Mouse (Mus musculus): ENCODE measurements around the gene Kctd18.

Kctd18 gene

GRCm38 (mm10) chr1:57989052-57989600 is 29.6 kb downstream of the Kctd18 start:
- peak; percentile 9 for DNase-seq (ENCODE audit: low spot score)

GRCm38 (mm10) chr1:57976860-57977259 is 41.9 kb downstream of the Kctd18 start:
- DNase-seq (ENCODE audit: low spot score), result no peak

DNA sequence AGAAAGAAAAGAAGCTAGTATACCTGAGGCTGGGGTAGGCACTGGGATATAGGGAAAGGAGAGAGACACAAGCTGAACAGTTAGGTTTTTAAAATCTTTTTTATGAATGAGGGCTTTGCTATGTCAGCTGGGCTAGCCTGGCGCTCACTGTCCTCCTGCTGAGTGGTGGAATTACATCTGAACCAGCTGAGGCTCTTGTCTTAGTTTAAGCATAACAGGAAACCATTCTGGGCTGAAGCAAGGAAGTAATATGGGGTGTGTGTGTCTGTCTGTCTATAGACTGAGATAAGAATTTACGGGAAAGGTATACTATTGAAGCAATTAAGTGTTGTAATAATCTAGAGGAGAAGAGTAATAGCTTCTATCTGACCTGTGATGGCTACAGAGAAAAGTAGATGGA is 47.2 kb downstream of the Kctd18 start:
- DNase-seq (ENCODE audit: low spot score), result no peak

DNA sequence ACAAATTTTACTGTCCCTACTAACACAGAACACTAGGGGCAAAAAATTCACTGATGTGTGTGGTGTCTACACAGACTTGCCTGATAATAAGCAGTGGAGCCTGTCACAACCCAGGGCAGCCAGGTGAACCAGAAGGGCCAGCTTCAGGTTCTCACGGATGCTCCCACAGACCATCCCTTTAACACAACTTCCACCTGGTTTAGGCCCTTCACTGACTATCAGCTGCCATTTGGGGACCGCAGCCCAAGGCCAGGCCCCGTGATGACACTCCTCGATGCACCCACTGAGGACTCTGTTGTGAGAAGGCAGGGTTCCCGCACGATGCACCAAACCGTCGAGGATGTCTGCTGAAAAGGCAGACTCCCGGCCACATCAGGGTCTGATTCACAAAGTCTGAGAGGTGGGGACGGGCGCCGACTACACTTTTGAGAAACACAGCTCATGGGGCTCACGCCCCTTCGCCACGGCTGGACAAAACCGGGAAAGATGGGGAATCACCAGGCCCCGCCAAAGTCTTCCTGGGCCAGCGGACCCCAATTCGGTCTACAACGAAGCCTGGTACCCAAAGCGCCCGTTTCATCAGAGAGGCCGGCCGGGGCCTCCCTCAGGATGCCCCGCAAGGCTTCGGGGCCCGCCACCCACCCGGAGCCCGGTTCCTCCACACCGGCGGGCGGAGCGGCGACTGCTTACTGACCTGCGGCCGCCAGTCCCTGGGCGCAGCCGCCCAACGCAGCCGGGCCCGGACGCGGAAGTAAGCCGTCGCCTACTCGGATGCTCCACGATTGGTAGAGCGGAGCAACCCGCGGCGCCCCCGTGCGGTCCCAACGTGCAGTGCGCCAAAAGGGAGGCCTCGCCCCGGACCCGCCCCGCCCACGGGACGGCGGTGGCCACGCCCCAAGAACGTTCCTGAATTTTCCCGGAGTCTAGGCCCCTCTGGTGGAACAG is 49.2 kb downstream of the Kctd18 start:
- peak; percentile 99 for DNase-seq (ENCODE audit: low spot score)

- no peak for DNase-seq (ENCODE audit: low spot score)
Measured at GRCm38 (mm10) chr1:57955774-57956173, 63.0 kb downstream of the Kctd18 start.

GRCm38 (mm10) chr1:57954376-57954765 is 64.4 kb downstream of the Kctd18 start:
- DNase-seq (ENCODE audit: low spot score), result no peak

- no peak for DNase-seq (ENCODE audit: low spot score)
Measured at GRCm38 (mm10) chr1:57953586-57954375, 65.0 kb downstream of the Kctd18 start.

DNA sequence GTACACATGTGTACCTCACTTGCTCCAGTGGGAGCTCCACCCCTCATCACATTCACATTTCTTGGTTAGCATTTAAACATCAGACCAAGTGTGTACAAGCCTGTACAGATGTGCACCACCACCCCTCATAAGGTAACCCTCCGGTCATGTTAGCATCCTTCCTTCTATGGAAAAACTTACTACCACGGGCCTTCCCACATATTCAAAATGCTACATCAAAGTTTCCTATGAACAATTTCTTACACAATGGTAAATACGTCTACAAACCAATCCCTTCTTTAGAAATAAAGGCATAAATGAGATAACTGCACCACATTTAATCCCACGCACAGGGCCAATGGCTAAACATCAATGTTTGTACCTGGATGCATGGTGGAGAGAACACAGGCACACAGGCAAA is 66.2 kb downstream of the Kctd18 start:
- DNase-seq (ENCODE audit: low spot score), result no peak

- DNase-seq (ENCODE audit: low spot score), result no peak
Measured at GRCm38 (mm10) chr1:57949716-57950115, 69.0 kb downstream of the Kctd18 start.

DNA sequence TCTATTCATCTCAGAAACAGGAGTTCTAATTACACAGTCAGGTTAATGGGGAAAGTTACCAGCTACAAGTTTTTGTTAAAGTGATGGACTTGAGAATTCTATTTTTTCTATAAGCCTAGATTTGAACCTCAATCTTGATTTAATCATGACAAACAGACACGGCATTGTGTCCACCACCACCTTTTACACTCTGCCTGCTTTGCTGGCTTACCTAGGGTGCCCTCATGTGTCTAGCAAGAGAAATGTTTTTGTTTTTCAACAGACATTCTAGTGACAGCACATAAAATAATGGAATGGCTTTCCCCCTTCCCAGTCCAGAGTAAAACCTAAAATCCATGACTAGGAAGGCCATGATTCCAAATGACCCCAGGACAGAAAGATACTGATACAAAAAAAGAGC is 69.6 kb downstream of the Kctd18 start:
- DNase-seq (ENCODE audit: low spot score), result no peak

DNA sequence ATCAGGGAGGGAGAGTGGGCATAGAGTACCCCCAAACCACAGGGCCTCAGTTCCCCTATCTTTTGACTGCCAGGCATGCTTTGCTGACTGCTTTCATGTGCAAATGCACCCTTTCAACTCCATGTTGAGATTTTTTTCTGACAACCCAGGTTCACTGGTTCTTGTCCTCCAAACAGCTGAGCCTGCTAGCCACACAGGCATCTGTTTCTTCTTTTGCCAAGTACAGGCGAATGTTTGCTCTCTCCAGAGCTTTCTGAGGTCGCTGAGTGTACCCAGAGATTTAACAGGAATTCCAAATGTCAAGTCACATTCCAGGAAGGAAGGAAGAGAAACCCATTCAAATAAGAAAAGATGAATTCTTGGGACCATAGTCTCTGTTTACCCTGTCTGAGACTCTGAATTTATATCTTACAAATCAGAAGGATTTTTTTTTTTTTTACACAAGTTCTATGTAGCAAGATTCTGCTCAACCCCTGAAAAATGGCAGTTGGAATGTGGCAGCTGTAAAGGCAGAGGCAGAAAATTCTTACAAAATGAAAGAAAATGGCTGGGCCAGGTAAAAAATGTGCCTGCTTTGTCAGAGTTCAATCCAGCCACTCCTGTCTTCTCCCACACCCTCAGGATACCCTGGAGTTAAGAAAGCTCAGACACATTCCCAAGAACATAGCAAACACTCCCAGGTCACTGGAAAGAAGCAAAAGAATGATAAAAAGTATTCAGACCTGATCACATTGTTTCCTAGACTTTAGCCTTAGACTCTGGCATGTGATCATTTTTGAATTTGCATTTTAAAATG is 71.0 kb downstream of the Kctd18 start:
- DNase-seq (ENCODE audit: low spot score), result no peak

GRCm38 (mm10) chr1:57942215-57942614 is 76.5 kb downstream of the Kctd18 start:
- no peak for DNase-seq (ENCODE audit: low spot score)

DNA sequence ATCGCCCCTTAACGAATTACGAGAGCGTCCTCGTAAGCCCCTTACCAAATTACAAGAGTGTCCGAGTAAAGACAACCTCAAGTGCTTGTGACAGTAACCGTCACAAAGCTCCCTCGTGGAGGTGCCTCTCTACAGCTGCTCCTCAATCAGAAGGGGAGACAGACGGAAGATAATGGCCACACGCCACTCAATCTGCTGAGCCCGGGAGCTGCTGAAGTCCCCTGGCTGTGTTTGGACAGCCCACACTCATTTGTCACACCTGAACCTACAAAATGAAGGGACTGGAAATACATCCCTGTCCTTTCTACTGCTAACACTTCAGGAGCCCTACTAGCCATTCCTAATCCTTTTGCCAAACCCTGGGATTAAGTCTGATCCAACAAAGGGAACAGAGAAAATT is 77.0 kb downstream of the Kctd18 start:
- no peak for DNase-seq (ENCODE audit: low spot score)

GRCm38 (mm10) chr1:57941095-57941494 is 77.7 kb downstream of the Kctd18 start:
- no peak for DNase-seq (ENCODE audit: low spot score)

DNA sequence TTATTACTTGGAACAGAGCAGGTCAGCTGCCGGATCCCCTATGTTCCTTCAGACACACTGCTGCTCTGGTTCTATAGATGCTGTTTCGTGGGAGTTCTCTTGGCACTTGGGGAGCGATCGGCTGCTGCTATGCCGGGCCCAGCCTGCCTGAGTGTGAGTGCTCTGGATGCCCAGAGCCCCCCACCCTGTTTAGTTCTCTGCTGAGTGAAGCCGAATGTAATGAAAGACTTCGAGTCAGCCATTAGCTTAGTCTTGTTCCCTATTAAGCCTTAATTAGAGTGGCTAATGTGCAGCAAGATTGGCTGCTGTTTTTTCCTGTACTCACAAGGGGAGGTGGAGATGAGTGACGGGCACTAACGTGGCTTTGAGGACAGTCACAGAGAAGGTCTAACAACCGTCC is 78.1 kb downstream of the Kctd18 start:
- DNase-seq (ENCODE audit: low spot score), result no peak

- DNase-seq (ENCODE audit: low spot score), result no peak
Measured at GRCm38 (mm10) chr1:57934287-57934686, 84.5 kb downstream of the Kctd18 start.

DNA sequence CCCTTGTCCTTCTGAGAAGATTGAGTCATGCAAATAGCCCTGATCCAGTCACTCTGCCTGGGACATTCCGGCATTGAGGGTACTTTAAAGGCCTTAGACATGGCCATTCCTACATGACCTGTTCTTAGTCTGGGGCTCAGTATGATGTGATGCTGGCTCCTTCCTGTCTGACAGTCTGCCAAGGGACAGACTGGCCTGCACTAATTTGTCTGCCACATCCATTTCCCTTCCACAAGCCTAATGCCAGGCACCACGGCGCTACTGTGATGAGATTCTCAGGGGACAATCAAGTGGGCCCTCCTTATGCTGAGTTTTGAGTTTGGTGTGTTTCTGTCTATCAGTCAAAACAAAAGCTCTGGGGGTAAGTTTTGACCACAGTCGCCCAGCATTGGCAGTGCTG is 100.2 kb downstream of the Kctd18 start:
- DNase-seq (ENCODE audit: low spot score), result no peak

- DNase-seq (ENCODE audit: low spot score), result no peak
Measured at GRCm38 (mm10) chr1:57917342-57917741, 101.4 kb downstream of the Kctd18 start.

DNA sequence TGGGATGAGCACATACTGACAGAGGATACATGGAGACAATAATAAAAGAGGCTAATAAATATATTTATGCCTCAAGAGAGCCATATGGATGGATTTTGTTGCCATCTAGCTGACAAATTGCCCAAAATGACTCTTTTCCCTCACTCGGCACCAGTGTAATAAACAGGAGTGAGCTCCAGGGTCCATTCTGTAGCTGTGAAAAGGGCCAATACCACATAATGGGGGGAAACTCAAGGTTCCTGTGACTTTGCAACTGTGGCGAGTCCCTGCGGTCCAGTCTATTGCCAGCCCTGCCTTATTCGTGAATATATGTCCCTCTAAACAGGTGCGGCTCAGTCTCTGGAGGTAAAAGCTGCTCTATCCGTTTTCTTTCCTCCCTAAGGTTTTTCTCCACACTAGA is 107.2 kb downstream of the Kctd18 start:
- no peak for DNase-seq (ENCODE audit: low spot score)

DNA sequence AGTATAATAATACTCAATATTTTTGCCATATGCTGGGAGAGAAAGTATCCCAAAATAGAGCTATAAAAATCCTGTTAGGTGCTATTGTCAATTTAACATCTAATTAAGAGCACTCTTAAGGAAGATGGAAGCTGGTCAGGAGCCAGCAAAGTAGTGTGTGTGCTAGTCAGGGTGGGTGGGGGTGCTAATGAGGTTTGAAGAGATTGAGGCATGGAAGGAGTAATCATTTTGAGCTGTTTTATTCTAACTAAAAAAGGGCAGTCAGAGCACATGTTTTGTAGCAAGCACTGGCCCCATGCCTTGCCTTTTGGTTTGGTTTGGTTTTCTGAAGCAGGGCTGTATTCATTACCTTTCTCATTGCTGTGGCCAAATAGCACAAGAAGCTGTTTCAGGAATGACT is 112.4 kb downstream of the Kctd18 start:
- no peak for DNase-seq (ENCODE audit: low spot score)

DNA sequence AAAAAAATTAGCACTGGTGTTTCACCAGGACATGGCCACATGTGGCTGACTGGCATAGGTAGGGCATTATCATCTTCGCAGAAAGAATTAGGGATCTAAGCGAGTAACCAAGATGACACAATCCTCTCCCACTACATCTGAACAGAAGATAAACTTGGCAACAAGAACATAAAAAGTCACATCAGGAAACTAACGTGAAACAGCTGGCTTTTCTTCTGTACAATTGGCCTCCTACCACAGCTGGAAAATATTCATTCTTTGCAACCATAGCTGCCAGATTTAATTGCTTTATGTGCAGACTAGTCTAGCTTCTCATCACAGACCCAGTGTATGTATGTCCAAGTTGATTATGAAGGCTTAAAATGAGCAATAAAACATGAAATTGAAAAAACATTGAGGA is 112.8 kb downstream of the Kctd18 start:
- no peak for DNase-seq (ENCODE audit: low spot score)
